Mouse (Mus musculus) erythroid progenitor cell, adult 5-6 weeks (primary cell): ENCODE measurements around the gene Ears2. TPM values are rescaled to one million over a fixed set of nuclear protein-coding genes. Genes with fewer than 3 reads are reported as not detected.

Experiments
- ATAC-seq: replicated peaks from 2 replicates; pipeline ENCODE4 v1.8.0; 2016; ENCODE audit warnings: moderate number of reproducible peaks, mild to moderate bottlenecking, moderate TSS enrichment, inconsistent platforms; ENCODE audit not compliant: poor library complexity, low FRiP score, severe bottlenecking
- total RNA-seq, 2 experiments: library from RNA; stranded (forward) in 1 of 2; stranded (reverse) in 1 of 2; fragments of 150-400 nt in 1 of 2; fragments of 186-747, 209-891 nt in 1 of 2; gene quantifications; 2 replicates each; pipeline versions ENCODE4 v1.2.3 to v1.2.4; 2015 to 2017; ENCODE audit warnings: low replicate concordance in 2 of 2

Ears2 gene
- total RNA-seq, 2 experiments from 2014 or later, result 0.15 TPM; not detected in 1

DNA sequence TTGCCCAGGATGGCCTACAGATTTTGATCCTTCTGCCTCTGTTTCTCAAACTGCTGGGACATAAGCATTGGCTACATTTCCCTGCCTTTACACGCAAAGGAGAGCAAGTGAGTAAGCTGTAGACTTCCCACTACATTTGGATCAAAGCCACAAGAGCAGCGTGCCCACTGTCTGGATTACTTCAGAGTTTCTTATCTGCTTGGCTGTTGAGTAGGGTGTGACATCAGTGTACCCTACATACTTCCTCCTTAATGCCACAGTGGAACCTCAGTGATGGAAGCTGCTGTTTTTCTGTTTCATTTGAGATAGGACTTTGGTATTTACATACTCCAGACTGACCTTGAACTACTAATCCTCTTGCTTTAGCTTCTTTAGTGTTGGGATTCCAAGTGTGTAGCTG, 20.2 kb downstream of the Ears2 start:
- ATAC-seq, result no peak

GRCm38 (mm10) chr7:122045711-122046110, 21.4 kb downstream of the Ears2 start:
- no peak for ATAC-seq

DNA sequence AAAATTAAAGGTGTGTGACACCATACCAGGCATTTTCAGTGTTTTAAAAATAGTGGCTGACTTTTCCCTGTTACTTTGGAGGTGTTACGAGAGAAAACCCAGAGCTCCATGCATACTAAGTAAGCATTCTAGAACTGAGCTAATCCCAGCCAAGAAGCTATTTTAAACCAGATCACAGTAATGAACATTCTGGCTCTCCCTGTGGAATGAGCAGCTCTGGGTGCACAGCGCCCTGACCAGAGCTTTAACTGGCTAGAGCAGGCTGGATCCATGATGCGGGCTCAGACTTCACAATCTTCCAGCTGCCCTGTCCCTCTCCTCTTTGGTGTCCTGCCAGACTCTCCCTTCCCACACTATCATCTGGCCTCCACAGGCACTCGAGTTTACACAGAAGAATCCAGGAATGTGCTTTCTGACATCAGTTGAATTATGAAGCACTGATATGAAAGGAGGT, 21.9 kb downstream of the Ears2 start:
- ATAC-seq, result no peak

DNA sequence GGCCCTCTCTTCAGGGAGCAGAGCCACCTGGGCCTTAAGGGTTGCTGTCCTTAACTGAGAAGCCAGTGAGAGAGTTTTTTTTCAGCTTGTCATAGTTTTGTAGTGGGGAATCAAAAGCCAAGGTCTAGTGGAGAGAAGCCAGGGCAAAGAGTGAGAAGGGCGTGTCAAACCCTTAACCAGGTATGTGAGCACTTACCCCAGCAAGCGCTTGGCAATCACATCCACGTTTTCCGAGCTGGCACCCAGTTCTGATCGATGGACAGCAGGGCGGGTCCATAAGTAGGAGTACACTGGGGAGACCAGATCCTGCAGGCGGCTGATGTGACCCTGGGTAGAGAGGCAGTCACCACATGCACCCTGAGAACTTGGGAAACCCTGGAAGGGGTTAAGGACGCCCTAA, 23.0 kb downstream of the Ears2 start:
- ATAC-seq, result no peak

- no peak for ATAC-seq
Measured at GRCm38 (mm10) chr7:122034348-122034747, 32.7 kb downstream of the Ears2 start.

- ATAC-seq, result no peak
Measured at GRCm38 (mm10) chr7:122033371-122033770, 33.7 kb downstream of the Ears2 start.

DNA sequence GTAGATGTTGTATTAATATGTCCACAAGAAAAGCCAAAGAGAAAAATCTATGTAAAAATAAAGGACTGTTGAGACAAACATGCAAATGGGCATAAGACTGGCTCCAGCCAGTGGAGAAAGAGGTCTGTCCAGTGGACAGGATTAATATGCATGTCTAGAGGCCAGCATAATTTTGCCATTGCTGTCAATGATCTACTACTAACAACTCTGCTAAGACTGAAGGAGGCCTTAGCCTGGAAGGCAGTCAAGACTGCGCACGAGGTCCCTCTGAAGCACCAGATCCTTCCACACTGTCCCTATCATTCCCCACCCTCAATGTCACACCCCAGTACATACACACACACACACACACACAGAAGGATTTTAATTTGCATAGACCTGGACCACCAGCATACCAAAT, 44.9 kb downstream of the Ears2 start:
- no peak for ATAC-seq

GRCm38 (mm10) chr7:122020667-122021354, 46.3 kb downstream of the Ears2 start, which contains the start of gene Gga2:
Gga2 (minus strand) TSS chr7:122021222.
- peak; percentile 91 for ATAC-seq

- no peak; the same call in 1 of the 2 replicates for ATAC-seq
Measured at GRCm38 (mm10) chr7:122020273-122020666, 46.8 kb downstream of the Ears2 start.

DNA sequence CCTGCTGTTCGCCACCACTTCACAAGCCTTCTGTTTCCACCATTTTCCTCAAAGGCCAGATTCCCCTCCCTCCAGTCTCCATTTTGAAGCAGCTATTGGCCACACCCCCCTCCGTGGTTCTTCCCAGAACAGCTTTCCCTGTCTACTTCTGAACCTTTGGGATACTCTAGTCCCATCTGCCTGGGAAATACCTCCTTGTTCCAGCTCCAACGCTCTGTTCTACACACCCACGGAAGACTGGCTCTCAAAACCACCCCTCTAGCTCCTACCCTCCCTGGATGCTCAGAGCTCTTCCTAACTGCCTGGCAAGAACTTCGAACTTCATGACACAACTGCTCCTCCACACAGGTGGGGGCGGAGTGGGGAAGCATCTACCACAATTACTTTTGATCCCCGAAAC, 48.1 kb downstream of the Ears2 start:
- ATAC-seq, result no peak

GRCm38 (mm10) chr7:122018247-122018646, 48.8 kb downstream of the Ears2 start:
- peak; percentile 76 for ATAC-seq

DNA sequence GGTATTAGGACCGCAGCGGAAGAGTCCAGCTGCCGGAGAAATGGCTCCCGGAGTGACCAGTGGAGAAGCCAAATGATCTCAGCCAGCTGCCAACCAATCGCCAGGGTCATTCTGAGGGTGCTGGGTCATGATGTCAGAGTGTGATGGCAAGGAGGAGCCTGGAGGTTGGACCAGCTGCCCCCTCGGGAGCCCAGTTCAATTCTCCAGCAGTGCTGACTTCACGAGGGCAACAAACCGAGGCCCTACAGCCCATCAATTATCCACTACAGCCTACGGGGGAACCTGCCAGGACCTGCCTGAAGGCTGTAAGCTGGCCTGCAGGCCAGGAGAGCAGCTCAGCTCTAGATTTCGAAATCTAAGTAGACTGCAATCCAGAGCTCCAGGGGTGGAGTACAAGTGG, 51.3 kb downstream of the Ears2 start:
- no peak for ATAC-seq

- no peak for ATAC-seq
Measured at GRCm38 (mm10) chr7:122015105-122015504, 52.0 kb downstream of the Ears2 start.

- no peak for ATAC-seq
Measured at GRCm38 (mm10) chr7:122012949-122013348, 54.1 kb downstream of the Ears2 start.

DNA sequence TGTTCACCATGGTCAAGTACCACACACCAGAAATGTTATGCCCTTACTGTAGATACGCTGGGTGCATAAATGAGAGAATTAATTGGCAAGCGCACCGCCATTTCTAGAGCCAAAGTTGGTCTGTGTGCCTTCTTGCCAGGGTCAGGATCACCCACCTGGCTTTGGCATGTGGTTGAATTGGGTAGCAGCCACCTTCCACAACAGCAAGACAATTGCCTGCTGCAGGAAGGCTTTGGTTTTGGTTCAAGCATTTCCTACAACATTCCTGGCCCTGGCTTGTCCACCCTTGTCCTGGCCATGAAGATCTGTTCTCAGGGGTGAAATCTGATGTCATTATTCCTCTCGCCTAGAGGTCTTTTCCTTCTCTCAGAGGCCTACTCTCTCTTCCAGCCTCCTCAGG, 54.7 kb downstream of the Ears2 start:
- ATAC-seq, result no peak

GRCm38 (mm10) chr7:122000396-122000795, 66.7 kb downstream of the Ears2 start:
- ATAC-seq, result no peak

DNA sequence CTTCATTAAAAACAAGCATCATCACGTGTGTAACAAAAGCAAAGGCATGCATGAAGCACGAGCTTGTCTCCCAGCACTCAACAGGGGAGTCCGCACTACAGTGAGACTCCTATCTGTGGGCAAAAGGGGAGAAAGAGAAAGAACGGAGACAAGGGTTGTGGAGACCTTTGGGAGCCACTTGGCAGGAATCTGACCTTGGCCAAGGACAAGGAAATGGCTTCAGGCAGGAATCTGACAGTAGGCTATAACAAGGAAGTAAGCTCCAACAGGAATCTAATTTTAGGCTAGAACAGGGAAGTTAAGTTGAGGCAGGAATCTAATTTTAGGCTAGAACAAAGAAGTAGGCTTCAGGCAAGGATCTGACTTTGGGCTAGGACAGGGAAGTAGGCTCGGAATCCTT, 71.1 kb downstream of the Ears2 start:
- no peak for ATAC-seq

Other genes with a start within 250 kb of the Ears2 start
- gene Scnn1b, start 202.2 kb downstream of the Ears2 start, total RNA-seq (2015; ENCODE audit: low replicate concordance), result not detected in 2 replicates
- gene Scnn1b, start 202.2 kb downstream of the Ears2 start, total RNA-seq (2017; ENCODE audit: low replicate concordance), result not detected in 2 replicates
- 4.2 and 6.1 TPM in 2 replicates for gene Cog7, start 85.6 kb downstream of the Ears2 start, total RNA-seq (2015; ENCODE audit: low replicate concordance)
- 1.7 and 4.4 TPM in 2 replicates for gene Cog7, start 85.6 kb downstream of the Ears2 start, total RNA-seq (2017; ENCODE audit: low replicate concordance)
- gene Gga2, start 46.0 kb downstream of the Ears2 start, total RNA-seq (2015; ENCODE audit: low replicate concordance), result 6.3 and 7.6 TPM in 2 replicates
- gene Gga2, start 46.0 kb downstream of the Ears2 start, total RNA-seq (2017; ENCODE audit: low replicate concordance), result 4.9 and 7.2 TPM in 2 replicates
- gene Ubfd1, start 88 bp downstream of the Ears2 start, total RNA-seq (2015; ENCODE audit: low replicate concordance), result 11.2 and 13.0 TPM in 2 replicates
- gene Ubfd1, start 88 bp downstream of the Ears2 start, total RNA-seq (2017; ENCODE audit: low replicate concordance), result 1.7 and 10.4 TPM in 2 replicates
- gene Ndufab1, start 34.6 kb upstream of the Ears2 start, total RNA-seq (2015; ENCODE audit: low replicate concordance), result 88.7 and 168 TPM in 2 replicates
- gene Ndufab1, start 34.6 kb upstream of the Ears2 start, total RNA-seq (2017; ENCODE audit: low replicate concordance), result 19.6 and 45.8 TPM in 2 replicates
- gene Palb2, start 65.7 kb upstream of the Ears2 start, total RNA-seq (2015; ENCODE audit: low replicate concordance), result 15.1 and 27.0 TPM in 2 replicates
- 28.4 and 30.3 TPM in 2 replicates for gene Palb2, start 65.7 kb upstream of the Ears2 start, total RNA-seq (2017; ENCODE audit: low replicate concordance)
- 61.6 and 66.3 TPM in 2 replicates for gene Dctn5, start 65.8 kb upstream of the Ears2 start, total RNA-seq (2015; ENCODE audit: low replicate concordance)
- 31.4 and 32.3 TPM in 2 replicates for gene Dctn5, start 65.8 kb upstream of the Ears2 start, total RNA-seq (2017; ENCODE audit: low replicate concordance)
- gene Plk1, start 92.2 kb upstream of the Ears2 start, total RNA-seq (2015; ENCODE audit: low replicate concordance), result 128 and 147 TPM in 2 replicates
- 146 and 147 TPM in 2 replicates for gene Plk1, start 92.2 kb upstream of the Ears2 start, total RNA-seq (2017; ENCODE audit: low replicate concordance)
- not detected in 2 replicates for gene Ern2, start 118.9 kb upstream of the Ears2 start, total RNA-seq (2015; ENCODE audit: low replicate concordance)
- not detected in 2 replicates for gene Ern2, start 118.9 kb upstream of the Ears2 start, total RNA-seq (2017; ENCODE audit: low replicate concordance)
- gene Chp2, start 152.2 kb upstream of the Ears2 start, total RNA-seq (2015; ENCODE audit: low replicate concordance), result 1.7 and 4.3 TPM in 2 replicates
- gene Chp2, start 152.2 kb upstream of the Ears2 start, total RNA-seq (2017; ENCODE audit: low replicate concordance), result 6.7 and 7.8 TPM in 2 replicates
- 26.8 and 44.7 TPM in 2 replicates for gene Prkcb, start 221.5 kb upstream of the Ears2 start, total RNA-seq (2015; ENCODE audit: low replicate concordance)
- 17.5 and 23.0 TPM in 2 replicates for gene Prkcb, start 221.5 kb upstream of the Ears2 start, total RNA-seq (2017; ENCODE audit: low replicate concordance)